Mouse (Mus musculus) E14TG2a.4 (cell line): ENCODE results near the gene Tmem184a.

Experiments used
- CTCF ChIP-seq: conservative IDR thresholded peaks from 2 replicates; pipeline ENCODE4 v1.5.1; 2014; ENCODE audit warnings: low read length
- NANOG ChIP-seq: IDR thresholded peaks from 2 replicates; pipeline ENCODE4 v1.6.1; 2014; ENCODE audit warnings: borderline replicate concordance, low read length, mixed read lengths
- POU5F1 ChIP-seq: IDR thresholded peaks from 2 replicates; pipeline ENCODE4 v1.6.1; 2014; ENCODE audit warnings: low read length, borderline replicate concordance

- peak; percentile 80 for TF ChIP-seq CTCF
- no peak for TF ChIP-seq POU5F1
- TF ChIP-seq NANOG = no peak
These were observed 44.3 kb downstream of the Tmem184a start, which contains the start of gene Ints1 for GRCm38 (mm10) chr5:139775216-139775926.
